Mouse (Mus musculus): ENCODE results near the gene Zfp524.
A peak's percentile ranks its signal among the peaks of the same experiment; 100 is the strongest.
"Not testable (repeated sequence)": the region's sequence is repeated elsewhere in the genome, so short reads cannot be mapped to it uniquely, and the experiment has no call there.

Zfp524 gene

GRCm38 (mm10) chr7:5015118-5016001 lies 1.1 kb downstream of the Zfp524 start, which contains the start of gene Gm44973:
TSS of gene Gm44973 (plus strand) at chr7:5015496.
- peak; percentile 94 for DNase-seq (ENCODE audit: low read depth, low spot score)

GRCm38 (mm10) chr7:5016057-5016456 lies 1.8 kb downstream of the Zfp524 start:
- DNase-seq (ENCODE audit: low read depth, low spot score) = no peak

GRCm38 (mm10) chr7:5016920-5017319 lies 2.7 kb downstream of the Zfp524 start:
- DNase-seq (ENCODE audit: low read depth, low spot score) = no peak

GRCm38 (mm10) chr7:5017352-5017751 lies 3.1 kb downstream of the Zfp524 start:
- no peak for DNase-seq (ENCODE audit: low read depth, low spot score)

GRCm38 (mm10) chr7:5017931-5018330 lies 3.7 kb downstream of the Zfp524 start:
- no peak for DNase-seq (ENCODE audit: low read depth, low spot score)

- DNase-seq (ENCODE audit: low read depth, low spot score) = not testable (repeated sequence)
Measured at GRCm38 (mm10) chr7:5019576-5019975, 5.4 kb downstream of the Zfp524 start.

- peak; percentile 99 for DNase-seq (ENCODE audit: low read depth, low spot score)
Measured at GRCm38 (mm10) chr7:5020000-5020681, 5.9 kb downstream of the Zfp524 start, which contains the start of the genes Zfp865 and Ccdc106. TSS of gene Zfp865 (plus strand) at chr7:5020376. TSS of gene Ccdc106 (plus strand) at chr7:5020553.

- no peak for DNase-seq (ENCODE audit: low read depth, low spot score)
Measured at GRCm38 (mm10) chr7:5020685-5021084, 6.5 kb downstream of the Zfp524 start.

GRCm38 (mm10) chr7:5021197-5021596 lies 7.0 kb downstream of the Zfp524 start:
- no peak for DNase-seq (ENCODE audit: low read depth, low spot score)

GRCm38 (mm10) chr7:5029543-5029942 lies 15.3 kb downstream of the Zfp524 start:
- no peak for DNase-seq (ENCODE audit: low read depth, low spot score)

GRCm38 (mm10) chr7:5029946-5030345 lies 15.7 kb downstream of the Zfp524 start:
- no peak for DNase-seq (ENCODE audit: low read depth, low spot score)

GRCm38 (mm10) chr7:5030554-5031275 lies 16.5 kb downstream of the Zfp524 start:
- no peak for DNase-seq (ENCODE audit: low read depth, low spot score)

- no peak for DNase-seq (ENCODE audit: low read depth, low spot score)
Measured at GRCm38 (mm10) chr7:5031496-5031895, 17.3 kb downstream of the Zfp524 start.

GRCm38 (mm10) chr7:5033818-5034217 lies 19.6 kb downstream of the Zfp524 start, which contains the start of gene 4632433K11Rik:
TSS of gene 4632433K11Rik (plus strand) at chr7:5034118.
- no peak for DNase-seq (ENCODE audit: low read depth, low spot score)

GRCm38 (mm10) chr7:5035628-5036027 lies 21.4 kb downstream of the Zfp524 start:
- no peak for DNase-seq (ENCODE audit: low read depth, low spot score)

GRCm38 (mm10) chr7:5036136-5036535 lies 21.9 kb downstream of the Zfp524 start:
- DNase-seq (ENCODE audit: low read depth, low spot score) = no peak

GRCm38 (mm10) chr7:5037026-5037425 lies 22.8 kb downstream of the Zfp524 start:
- DNase-seq (ENCODE audit: low read depth, low spot score) = no peak

GRCm38 (mm10) chr7:5037467-5037866 lies 23.3 kb downstream of the Zfp524 start:
- DNase-seq (ENCODE audit: low read depth, low spot score) = no peak

- peak; percentile 86 for DNase-seq (ENCODE audit: low read depth, low spot score)
Measured at GRCm38 (mm10) chr7:5038109-5038732, 24.0 kb downstream of the Zfp524 start, which contains the start of gene Zfp784. TSS of gene Zfp784 (minus strand) at chr7:5038446.

- no peak for DNase-seq (ENCODE audit: low read depth, low spot score)
Measured at GRCm38 (mm10) chr7:5038940-5039339, 24.7 kb downstream of the Zfp524 start.

GRCm38 (mm10) chr7:5044981-5045380 lies 30.8 kb downstream of the Zfp524 start:
- DNase-seq (ENCODE audit: low read depth, low spot score) = no peak
